Mouse (Mus musculus) telencephalon, adult 2 months (tissue): ENCODE measurements around the gene Vmn1r219.
"Not testable (repeated sequence)": the region's sequence is repeated elsewhere in the genome, so short reads cannot be mapped to it uniquely, and the experiment has no call there.

Source experiments
- DNase-seq: peaks from one replicate; pipeline ENCODE4 v3.0.0-alpha.2; 2011; ENCODE audit warnings: low read depth, low spot score

Gene Vmn1r219

DNA sequence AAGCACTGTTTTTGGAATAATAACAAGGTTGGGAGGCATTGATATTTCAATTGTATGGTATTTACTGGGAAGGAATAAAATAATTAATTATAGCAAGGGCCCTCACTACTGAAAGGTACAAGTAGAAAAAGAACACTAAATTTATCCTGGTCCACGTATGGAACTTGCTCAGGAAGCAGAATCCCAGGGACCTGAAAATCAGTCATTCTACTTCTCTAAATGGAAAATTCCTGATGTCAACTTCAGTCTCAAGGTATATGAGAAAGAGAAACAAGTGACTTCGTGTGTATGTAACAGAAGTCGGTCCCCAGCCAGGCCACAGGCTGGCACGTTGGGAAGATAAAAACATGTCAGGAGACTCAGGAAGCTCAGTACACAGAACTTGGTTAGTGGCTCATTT, at the start of gene Vmn1r219:
Vmn1r219 (plus strand) TSS at position 301 of the 400 bp plus-strand sequence.
- DNase-seq, result no peak

DNA sequence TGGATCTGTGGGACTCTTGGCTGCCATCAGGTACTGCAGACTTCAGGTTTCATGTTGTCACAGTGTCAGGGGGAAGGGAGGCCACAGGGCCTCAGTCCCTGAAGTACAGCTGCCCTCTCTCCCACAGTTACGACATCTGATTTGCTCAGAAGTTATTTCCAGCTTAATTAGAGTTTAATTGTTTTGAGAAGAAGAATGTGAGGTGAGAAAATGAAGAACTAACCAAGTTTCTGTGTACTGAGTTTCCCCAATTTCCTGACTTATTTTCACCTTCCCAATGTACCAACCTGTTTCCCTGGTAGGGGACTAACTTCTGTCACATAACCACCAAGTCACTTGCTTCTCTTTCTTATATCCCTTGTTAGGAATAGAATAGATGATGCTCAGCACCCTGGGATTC, 41.0 kb upstream of the Vmn1r219 start, which contains the start of gene Vmn1r217:
Vmn1r217 (minus strand) TSS at position 101 of the 400 bp plus-strand sequence.
- not testable (repeated sequence) for DNase-seq

DNA sequence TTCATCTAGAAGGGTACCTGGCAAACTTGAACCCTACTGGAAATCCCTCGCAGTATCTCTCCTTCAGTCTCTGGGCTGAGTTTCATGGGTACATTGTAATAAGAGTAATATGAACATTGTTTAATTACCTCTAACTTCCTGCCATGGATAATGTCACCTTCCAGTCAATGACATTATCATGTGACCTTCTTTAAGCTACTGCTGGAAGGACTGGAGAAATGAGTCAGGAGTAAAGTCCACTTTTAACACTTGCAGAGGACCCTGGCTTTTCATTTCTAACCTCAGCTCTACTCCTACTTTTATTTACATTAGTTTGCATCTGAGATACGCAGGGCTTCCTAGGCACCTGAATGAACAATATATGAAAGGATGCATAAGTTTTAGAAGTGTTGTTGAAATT, 38.5 kb upstream of the Vmn1r219 start:
- no peak for DNase-seq

DNA sequence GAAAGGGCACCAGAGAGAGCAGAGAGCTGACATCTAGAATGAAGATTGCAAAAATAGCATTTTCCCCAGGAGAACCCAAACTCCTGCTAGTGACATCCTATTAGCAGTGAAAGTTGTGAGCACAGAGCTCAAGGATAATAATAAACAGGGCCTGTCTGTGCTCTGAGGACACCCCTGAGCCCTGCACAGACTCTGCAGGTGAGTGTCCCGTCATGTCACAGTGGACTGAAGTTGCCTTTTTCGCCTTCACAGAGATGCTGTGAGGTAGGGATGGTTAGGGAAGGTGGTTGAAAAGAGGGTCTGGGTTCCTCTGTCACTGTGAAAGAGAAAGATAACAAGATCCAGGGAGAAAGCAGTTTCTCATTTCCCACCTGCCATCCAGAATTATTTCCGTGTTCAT, 26.0 kb upstream of the Vmn1r219 start, which contains the start of gene Vmn1r218:
Vmn1r218 (plus strand) TSS at position 57 of the 400 bp plus-strand sequence.
- DNase-seq, result no peak

DNA sequence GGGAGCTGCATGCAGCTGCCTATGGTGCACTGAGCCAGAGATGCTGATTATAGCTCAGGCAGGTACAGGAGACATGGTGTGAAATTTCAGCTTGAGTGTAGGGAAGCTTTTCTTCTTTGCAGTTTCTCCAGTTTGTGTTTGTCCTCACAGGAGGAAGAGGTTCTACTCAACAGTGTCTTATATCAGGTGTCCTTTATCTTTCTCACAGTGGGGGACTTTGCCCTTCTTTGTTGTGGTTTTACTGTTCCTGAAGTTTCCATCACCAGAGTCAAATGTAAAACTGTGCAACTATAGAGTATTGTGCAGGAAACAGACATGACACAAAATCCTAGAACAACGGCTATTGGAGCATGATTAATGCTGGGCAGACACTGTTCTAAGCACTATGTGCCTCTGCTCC, 25.6 kb upstream of the Vmn1r219 start:
- no peak for DNase-seq

DNA sequence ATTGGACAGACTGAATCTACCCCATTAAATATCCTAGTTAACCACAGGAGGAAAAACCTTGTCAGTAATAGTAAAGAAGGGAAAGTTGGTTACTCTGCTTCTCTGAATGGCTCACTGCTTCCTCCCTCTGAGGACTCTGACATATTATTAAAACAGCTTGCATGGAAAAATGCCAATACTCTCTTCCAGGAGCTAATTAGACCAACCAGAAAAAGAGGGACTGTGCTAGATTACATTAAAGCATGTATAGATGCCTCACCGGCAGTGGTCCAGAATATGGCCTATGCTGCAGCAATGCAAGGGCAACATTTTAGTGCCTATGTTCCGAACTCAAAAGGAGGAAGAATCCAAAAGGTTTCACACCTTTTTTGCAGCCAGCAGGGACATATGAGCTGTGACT, 20.2 kb upstream of the Vmn1r219 start:
- no peak for DNase-seq

DNA sequence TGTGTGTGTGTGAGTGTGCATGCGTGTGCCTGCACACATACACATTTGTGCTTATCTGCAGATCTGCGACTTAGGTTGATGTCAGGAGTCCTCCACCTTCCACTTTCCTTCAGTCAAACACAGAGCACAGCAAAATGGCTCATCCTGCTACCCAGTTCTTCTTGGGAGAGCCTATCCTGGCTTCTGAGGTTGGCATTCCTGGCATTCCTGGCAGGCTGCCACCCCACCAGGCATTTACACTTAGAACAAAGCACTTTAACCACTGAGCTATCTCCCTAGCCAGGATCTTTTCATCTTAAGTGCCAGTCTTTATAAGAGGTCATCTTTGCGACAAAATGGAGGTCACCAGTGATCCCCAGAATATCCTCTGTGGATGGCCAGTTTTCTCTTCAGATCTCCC, 1.3 kb upstream of the Vmn1r219 start:
- no peak for DNase-seq

DNA sequence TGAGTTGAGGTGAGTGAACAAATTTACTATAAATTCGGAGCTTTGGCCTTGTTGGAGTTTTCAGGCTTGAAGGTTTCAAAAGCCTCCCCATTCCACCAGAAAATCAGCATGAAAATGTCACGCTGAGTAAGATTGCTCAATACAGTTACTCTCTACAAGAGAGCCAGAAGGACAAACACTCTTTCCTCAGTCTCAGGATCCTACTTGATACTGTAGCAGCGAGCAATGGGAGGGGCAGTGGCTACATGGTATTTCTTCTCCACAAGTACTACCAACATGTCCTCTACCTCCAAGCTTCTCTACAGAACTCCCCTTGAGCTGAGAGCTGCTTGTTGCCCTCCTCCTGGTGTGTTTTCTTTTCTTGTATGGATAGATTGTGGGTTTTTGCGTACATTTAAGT, 7.4 kb downstream of the Vmn1r219 start:
- not testable (repeated sequence) for DNase-seq

DNA sequence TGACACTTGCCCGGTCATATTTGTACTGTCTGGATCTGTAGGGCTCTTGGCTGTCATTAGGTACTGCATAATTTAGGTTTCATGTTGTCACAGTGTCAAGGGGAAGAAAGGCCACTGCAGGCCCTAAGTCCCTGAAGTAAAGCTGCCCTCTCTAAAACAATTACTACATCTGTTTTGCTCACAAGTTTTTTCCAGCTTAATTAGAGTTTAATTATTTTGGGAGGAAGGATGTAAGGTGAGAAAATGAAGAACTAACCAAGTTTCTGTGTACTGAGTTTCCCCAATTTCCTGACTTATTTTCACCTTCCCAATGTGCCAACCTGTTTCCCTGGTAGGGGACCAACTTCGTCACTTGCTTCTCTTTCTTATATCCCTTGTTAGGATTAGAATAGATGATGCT, 28.8 kb downstream of the Vmn1r219 start, which contains the start of gene Vmn1r220:
Vmn1r220 (minus strand) TSS at position 101 of the 400 bp plus-strand sequence.
- DNase-seq, result no peak

DNA sequence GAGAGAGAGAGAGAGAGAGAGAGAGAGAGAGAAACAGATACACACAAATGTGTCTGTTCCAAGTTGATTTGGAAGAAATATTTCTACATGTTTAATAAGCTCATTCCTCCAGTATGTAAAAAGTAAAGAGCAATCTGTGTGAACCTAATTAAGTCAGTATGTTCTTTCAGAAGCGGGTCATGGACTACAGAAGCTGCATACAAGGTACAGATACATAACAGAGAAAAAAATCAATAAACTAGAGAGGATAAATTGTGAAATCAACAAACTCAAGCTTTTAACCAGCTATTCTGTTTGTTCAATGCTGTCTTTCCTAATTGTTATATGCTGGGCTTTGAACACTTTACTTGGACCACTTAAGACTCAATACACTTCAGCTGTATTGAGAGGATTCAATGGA, 44.8 kb downstream of the Vmn1r219 start:
- not testable (repeated sequence) for DNase-seq

DNA sequence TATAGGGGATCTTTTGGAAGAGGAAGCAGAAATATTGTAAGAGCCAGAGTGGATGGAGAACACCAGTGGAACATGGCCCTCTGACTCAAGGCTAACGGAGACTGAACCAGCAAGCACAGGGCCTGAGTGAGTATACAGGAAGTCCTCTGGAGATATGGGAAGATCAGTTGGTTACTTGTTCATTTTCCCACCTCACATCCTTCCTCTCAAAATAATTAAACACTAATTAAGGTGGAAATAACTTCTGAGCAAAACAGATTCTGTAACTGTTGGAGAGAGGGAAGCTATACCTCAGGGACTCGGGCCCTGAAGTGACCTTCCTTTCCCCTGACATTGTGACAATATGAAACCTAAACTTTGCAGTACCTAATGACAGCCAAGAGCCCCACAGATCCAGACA, 54.7 kb downstream of the Vmn1r219 start, which contains the start of gene Vmn1r221:
Vmn1r221 (plus strand) TSS at position 301 of the 400 bp plus-strand sequence.
- DNase-seq, result not testable (repeated sequence)
